ENCODE assay signal across 8 mouse cellular contexts in the genomic region with DNA sequence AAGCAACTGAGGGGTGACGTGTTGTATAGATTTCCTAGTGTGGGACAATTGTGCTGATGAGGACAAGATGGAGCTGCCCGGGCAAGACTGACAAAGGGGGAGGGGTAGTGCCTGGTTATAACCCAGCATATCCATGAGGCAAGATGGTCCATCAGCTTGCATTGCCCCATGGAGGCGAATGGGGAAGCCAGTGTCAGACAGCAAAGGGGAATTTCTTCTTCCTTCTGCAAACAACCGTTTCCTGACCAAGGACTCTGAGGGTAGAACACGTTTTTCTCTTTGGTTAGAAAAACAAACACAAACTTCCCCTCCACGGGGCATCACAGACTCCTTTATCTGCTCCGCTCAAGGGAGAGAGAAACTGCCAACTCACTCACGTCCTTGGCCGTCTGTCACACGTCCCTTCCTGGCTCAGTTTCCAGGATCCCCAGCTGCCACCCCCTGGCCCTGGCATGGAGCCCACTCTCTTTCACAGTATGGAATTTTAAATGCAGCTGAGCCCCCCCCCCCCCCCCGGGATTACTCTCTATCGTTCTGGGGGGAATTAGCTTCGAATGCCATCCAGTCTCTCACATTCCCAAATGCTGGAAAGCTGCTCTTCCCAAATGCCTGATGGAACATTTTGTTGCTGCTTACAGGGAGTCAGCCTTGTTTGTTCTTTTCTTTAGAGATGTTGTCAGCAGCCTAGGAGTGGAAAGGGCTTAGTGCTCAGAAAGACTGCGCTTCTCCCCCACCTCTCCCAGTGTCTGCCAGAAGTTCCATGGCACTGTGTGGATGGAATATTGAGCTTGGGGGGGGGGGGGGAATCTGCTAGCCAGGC.
DNase-seq lines count a peak whose midpoint lies in the region; ATAC-seq lines count a peak whose summit lies in the region.

No protein-coding gene starts in this region.

- peak overlapping the region; percentile 63 for H3K4me2 ChIP-seq in heart, embryonic 12.5 days

- no peaks in the 10 kb centered on the region for H3K36me3 ChIP-seq in heart, embryonic 12.5 days

- peak; percentile 62 for DNase-seq in CD4-positive, CD25-positive, alpha-beta regulatory T cell, adult 2 months (ENCODE audit: low read depth, low spot score)
- peak; percentile 46 for DNase-seq in T-cell, adult 2 months (ENCODE audit: low spot score)
- peak; percentile 66 for DNase-seq in embryo, embryonic 10.5 days (ENCODE audit: low spot score)
- peak; percentile 44 to 60 for DNase-seq in layer of hippocampus, postnatal 36 days
- peak; percentile 61 for DNase-seq in lung, postnatal 36 days
- DNase-seq in right cerebral cortex, adult 18-20 months = peak; percentile 48
- no peak for DNase-seq in adipocyte (ENCODE audit: low spot score)

- H3K4me3 ChIP-seq in heart, embryonic 12.5 days = peak overlapping the region; percentile 2; the same call in 1 of the 2 replicates

- no peaks in the 10 kb centered on the region; the same call in 1 of the 2 replicates for H3K9me3 ChIP-seq in heart, embryonic 12.5 days (replicated peaks)

- WGBS in heart, embryonic 12.5 days = 8% methylated on average over 14 of the region's 14 CpGs

- H3K4me1 ChIP-seq in heart, embryonic 12.5 days (replicated peaks) = peaks cover 25% of the 10 kb centered on the region

- peak overlapping the region; percentile 82 for H3K27ac ChIP-seq in heart, embryonic 12.5 days (ENCODE audit: poor library complexity, severe bottlenecking)

- H3K27me3 ChIP-seq in heart, embryonic 12.5 days (replicated peaks) = no peaks in the 10 kb centered on the region

- peak overlapping the region; percentile 13 for H3K9ac ChIP-seq in heart, embryonic 12.5 days

- ATAC-seq in heart, embryonic 12.5 days (ENCODE audit: insufficient number of reproducible peaks, low FRiP score) = peak; percentile 93
